In the genomic region with DNA sequence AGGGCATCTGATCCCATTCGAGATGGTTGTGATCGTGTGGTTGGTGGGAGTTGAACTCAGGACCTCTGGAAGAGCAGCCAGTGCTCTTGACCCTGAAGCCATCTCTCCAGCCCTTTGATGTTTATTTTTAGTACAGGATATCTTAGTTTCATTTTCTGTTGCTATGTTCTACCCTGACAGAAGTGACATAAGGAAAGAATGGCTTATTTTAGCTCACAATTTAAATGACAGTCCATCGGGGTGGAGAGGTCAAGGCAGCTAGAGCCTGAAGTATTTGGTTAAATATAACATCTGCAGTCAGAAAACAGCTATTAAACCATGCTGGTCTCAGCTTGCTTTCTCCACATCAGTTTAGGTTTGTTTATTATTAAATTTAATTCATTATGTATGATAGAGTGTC, we compare ENCODE assay signal across 1 mouse cellular context.
TF ChIP-seq lines count a peak whose summit lies in the region.

No protein-coding gene starts in this region.

TF ChIP-seq in CH12.LX, 34 proteins besides CTCF, POLR2A, EP300 and RAD21:
- TF ChIP-seq MEF2A (IDR thresholded peaks at IDR 0.05; ENCODE audit: borderline replicate concordance, low read depth, low read length) = peak; percentile 81; the same call in 1 of the 2 replicates
- no peak for TF ChIP-seq ZMIZ1 (IDR thresholded peaks at IDR 0.05; ENCODE audit: low read depth, low read length)
